Mouse (Mus musculus): ENCODE measurements around the gene Cdk5rap3.

The Cdk5rap3 gene

GRCm38 (mm10) chr11:96916044-96916884 is at the start of gene Cdk5rap3:
Gene Cdk5rap3 (minus strand): TSS chr11:96916496.
- DNase-seq (ENCODE audit: low read depth, low spot score), result peak; percentile 99

GRCm38 (mm10) chr11:96963580-96963979 is 47.3 kb upstream of the Cdk5rap3 start:
- DNase-seq (ENCODE audit: low read depth, low spot score), result peak; percentile 74

- DNase-seq (ENCODE audit: low read depth, low spot score), result no peak
These were observed 40.9 kb upstream of the Cdk5rap3 start for GRCm38 (mm10) chr11:96957061-96957805.

- DNase-seq (ENCODE audit: low read depth, low spot score), result peak; percentile 65
These were observed 39.9 kb upstream of the Cdk5rap3 start for GRCm38 (mm10) chr11:96956009-96956724.

DNA sequence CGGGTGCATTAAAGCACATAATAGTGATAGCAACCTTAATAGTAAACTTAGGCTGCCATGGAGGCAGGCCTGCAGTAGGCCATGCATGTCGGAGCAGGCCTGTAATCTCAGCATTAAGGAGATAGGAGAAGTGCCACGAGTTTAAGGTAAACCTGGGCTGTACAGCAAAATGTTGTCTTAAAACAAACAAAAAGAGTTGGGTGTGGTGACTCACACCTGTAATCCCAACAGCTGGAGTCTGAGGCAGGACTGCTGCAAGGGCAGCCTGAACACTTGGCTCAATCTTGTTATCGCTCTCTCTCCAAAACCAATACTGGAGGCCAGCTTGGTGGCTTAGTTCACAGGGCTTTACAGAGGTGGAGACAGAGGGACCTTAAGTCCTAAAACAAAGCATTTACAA is 38.8 kb upstream of the Cdk5rap3 start:
- no peak for DNase-seq (ENCODE audit: low read depth, low spot score)

DNA sequence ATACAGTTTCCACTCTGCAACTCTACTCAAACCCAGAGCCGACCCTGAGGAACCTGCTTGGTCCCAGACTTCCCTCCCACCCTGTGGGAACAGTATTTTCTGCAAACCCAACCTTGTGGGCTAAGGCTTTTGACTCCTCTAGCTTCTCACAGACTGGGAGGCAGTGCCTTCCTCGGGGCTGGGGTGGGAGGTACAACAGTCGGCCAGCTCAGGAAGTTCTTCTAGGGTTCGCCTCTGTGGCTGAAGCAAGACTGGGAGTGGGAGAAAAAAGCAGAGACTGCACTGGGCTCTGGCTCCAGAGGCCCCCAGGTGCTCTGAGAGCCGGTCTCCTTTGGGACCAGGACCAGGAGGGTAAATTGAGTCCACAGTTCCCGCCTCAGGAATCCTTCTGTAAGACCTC is 36.6 kb upstream of the Cdk5rap3 start:
- DNase-seq (ENCODE audit: low read depth, low spot score), result no peak

GRCm38 (mm10) chr11:96952426-96952825 is 36.1 kb upstream of the Cdk5rap3 start:
- DNase-seq (ENCODE audit: low read depth, low spot score), result no peak

GRCm38 (mm10) chr11:96950767-96951166 is 34.5 kb upstream of the Cdk5rap3 start:
- DNase-seq (ENCODE audit: low read depth, low spot score), result no peak

DNA sequence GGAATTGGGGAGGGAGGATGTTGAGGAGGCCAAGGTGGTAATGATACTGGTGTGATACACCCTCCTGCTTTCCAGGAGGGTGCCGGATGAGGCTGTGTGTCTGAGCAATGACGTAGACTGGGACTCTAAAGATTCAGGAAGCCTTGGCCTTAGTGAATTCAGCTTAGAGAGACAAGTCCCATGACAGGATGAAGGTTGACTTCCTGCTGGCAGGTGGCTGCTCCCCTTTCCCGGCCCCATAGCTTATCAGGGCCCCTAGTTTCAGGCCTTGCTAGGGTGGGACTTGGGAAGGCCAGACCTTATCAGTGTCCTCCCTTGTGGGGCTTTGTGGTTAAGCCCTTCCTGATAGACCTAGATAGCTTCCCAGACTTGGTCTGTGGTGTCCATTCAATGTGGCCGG is 31.6 kb upstream of the Cdk5rap3 start:
- DNase-seq (ENCODE audit: low read depth, low spot score), result peak; percentile 76

DNA sequence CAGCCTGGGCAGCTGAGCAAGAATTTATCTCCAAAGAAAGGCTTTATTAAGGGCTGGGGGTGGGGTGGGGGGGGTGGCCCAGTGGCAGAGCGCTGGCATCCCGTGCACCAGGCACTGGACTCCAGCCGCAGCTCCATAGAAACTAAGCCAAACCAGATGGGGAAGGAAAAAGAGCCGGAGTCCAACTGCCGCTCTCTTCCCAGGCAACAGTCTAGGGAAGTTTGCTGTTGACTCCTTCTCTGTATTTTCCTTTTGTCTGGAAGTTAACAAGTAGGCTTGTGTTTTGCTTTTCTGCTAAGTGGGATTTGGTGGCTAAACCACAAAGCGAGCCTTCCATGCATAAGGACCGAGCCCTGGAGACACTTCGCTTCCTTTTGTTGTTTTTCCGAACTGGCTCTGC is 30.2 kb upstream of the Cdk5rap3 start:
- DNase-seq (ENCODE audit: low read depth, low spot score), result no peak

GRCm38 (mm10) chr11:96944844-96945580 is 28.7 kb upstream of the Cdk5rap3 start:
- DNase-seq (ENCODE audit: low read depth, low spot score), result no peak

GRCm38 (mm10) chr11:96943746-96944304 is 27.5 kb upstream of the Cdk5rap3 start, which contains the start of gene Pnpo:
Gene Pnpo (minus strand): TSS chr11:96943986.
- peak; percentile 94 for DNase-seq (ENCODE audit: low read depth, low spot score)

- no peak for DNase-seq (ENCODE audit: low read depth, low spot score)
These were observed 25.8 kb upstream of the Cdk5rap3 start for GRCm38 (mm10) chr11:96941989-96942590.

DNA sequence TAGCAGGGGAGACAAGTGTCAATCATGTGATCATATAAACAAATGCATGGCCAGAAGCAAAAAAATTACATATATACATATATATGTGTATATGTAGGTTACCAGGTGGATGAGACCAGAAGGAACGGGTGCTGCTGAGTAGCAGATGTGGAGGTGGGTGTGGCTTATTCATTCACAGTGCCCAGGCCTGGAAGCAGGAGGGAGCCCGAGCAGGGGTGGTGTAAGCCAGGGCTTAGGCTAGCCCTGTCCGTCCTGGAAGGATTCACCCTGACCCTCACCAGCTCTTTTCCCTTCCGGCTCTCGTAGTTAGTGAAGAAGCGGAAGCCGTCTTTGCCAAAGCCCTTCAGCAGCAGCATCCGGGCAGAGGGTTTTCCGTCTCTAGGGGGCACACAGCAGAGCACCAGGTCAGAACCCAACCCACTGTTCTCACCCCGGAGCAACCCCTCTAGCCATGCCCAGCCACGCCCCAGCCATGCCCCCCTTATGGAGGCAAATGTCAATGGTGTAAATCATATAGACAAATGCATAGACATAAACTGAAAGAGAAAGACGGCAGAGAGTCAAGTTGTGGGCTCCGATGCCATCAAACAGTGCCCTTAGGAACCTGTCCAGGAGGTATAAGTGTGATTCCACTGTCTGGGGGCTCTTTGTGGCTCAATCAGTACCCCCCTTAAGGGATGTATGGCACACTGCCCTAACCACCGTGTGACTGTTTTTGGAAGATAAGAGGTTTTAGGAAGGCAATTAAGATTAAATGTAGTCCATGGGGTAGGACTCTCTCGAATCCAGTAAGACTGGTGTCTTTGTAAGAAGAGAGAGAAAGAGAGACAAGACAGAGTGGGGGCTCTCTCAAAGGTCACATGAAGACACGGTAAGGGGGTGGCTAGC is 24.5 kb upstream of the Cdk5rap3 start:
- no peak for DNase-seq (ENCODE audit: low read depth, low spot score)

DNA sequence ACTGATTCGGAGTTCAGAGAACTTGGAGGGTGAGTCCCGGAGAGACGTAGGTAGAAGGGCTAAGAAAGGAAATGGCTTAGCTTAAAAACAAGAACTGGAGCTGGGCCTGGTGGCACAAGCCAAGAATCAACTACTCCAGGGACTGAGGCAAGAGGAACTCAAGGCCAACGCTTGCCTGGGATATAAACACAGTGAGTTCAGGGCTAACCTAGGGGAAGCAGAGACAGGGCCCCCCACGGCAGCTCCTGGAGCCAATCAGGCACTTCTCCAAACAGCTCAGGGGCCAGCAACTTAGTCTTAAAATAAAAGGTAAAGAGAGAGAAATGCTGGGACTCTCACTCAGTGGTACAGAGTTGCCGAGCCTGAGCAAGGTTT is 22.1 kb upstream of the Cdk5rap3 start:
- no peak for DNase-seq (ENCODE audit: low read depth, low spot score)

- DNase-seq (ENCODE audit: low read depth, low spot score), result no peak
These were observed 21.5 kb upstream of the Cdk5rap3 start for GRCm38 (mm10) chr11:96937549-96938425.

DNA sequence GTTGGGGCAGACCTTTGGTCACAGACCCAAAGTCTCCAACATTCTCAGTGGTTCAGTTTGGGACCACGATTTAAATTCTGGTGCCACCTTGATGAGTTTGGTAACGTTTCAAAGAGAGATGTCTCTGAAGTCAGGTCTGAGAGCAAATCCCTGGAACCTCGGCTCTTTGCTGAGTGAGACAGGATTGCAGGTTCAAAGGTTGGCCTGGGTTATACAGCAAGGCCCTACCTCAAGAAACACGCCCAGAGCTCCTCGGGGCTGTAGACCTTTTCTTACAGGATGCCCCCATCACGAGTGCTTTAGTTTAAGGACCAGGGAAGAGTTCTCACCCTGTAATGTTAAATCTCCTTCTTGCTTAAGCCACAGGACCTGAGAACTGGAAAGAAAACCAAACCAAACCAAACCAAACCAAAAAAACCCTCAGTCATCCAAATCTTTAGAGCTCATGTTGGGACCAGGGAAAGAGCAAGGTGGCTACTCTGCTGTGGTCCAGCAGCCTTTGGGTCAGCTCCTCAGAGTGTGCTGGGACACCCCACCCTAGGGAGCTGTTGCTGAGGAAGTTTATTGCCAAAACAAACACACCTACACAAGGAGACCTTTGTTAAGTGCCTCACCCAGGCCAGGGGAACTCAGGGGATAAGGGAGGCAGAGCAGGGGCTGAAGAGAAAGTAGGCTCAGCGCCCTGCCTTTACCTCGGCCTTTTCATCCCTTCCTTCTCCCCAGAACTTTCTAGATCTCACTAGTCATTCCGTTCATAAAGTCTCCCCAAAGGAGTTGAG is 19.8 kb upstream of the Cdk5rap3 start:
- DNase-seq (ENCODE audit: low read depth, low spot score), result no peak

DNA sequence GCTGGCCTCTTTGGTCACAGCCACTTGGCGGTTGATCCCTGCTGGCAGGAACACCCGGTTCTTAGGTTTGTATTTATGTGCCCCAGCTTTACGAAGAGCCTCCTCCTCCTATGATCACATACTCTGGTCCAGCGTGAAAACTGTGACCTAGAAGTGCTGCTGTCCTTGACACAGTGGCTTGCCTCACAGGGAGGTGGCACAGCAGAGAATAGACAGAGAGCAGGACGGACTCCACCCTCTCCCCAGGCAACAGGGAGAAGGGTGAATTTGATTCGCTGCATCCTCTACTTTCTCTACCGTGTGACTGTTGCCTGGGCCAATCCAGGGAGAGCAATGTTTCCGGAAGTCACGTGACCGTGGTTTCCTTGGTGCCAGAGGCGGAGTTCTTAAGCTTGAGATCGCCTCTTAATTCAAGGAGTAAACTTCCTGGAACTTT is 18.6 kb upstream of the Cdk5rap3 start:
- DNase-seq (ENCODE audit: low read depth, low spot score), result peak; percentile 84
